Mouse (Mus musculus) embryonic facial prominence, embryonic 13.5 days (tissue): ENCODE data around the gene Supt20. TPM values are rescaled to one million over a fixed set of nuclear protein-coding genes. Genes with fewer than 3 reads are reported as not detected.

Experiments
- ATAC-seq: fragments of 200-750 bp; cut with Nextera tagmentation; 2 replicates; pipeline ENCODE4 v1.8.0; 2017; ENCODE audit warnings: low read depth; ENCODE audit not compliant: insufficient number of reproducible peaks, insufficient read depth, low FRiP score, low TSS enrichment
- H3K27ac ChIP-seq: fragments of 300-500 bp; sonication (generic); 2 replicates; pipeline ENCODE4 v1.5.1; 2015; ENCODE audit warnings: moderate library complexity, mild to moderate bottlenecking, inconsistent platforms
- H3K27me3 ChIP-seq: fragments of 300-500 bp; sonication (generic); 2 replicates; pipeline ENCODE4 v1.6.1; 2015; ENCODE audit warnings: mild to moderate bottlenecking, inconsistent platforms
- H3K36me3 ChIP-seq: fragments of 300-500 bp; sonication (generic); 2 replicates; pipeline ENCODE4 v1.6.1; 2015; ENCODE audit warnings: mild to moderate bottlenecking, inconsistent platforms
- H3K4me1 ChIP-seq: fragments of 300-500 bp; sonication (generic); 2 replicates; pipeline ENCODE4 v1.6.1; 2015; ENCODE audit warnings: inconsistent platforms
- H3K4me2 ChIP-seq: fragments of 300-500 bp; sonication (generic); 2 replicates; pipeline ENCODE4 v1.6.1; 2015; ENCODE audit warnings: moderate library complexity, mild to moderate bottlenecking, inconsistent platforms
- H3K4me3 ChIP-seq: fragments of 300-500 bp; sonication (generic); 2 replicates; pipeline ENCODE4 v1.5.1; 2015; ENCODE audit warnings: mild to moderate bottlenecking, inconsistent platforms
- H3K9ac ChIP-seq: fragments of 300-500 bp; sonication (generic); 2 replicates; pipeline ENCODE4 v1.6.1; 2015; ENCODE audit warnings: mild to moderate bottlenecking, inconsistent platforms
- H3K9me3 ChIP-seq: fragments of 300-500 bp; sonication (generic); 2 replicates; pipeline ENCODE4 v1.6.1; 2016; ENCODE audit warnings: inconsistent platforms
- WGBS: fragments of 180-500 bp; shearing (Covaris S2); methylation state at CpG from one replicate; pipeline ENCODE4 v1.1.7; 2015; ENCODE audit warnings: mixed read lengths; 5-methylcytosine and 5-hydroxymethylcytosine counted together
- polyA plus RNA-seq: library from polyadenylated mRNA; unstranded; fragments of >200 nt; fragmentation: Nextera tagmentation; extraction: Ambion mirVana; gene quantifications from 2 replicates; pipeline ENCODE4 v1.2.1, GENCODE M21; 2015

Supt20 gene
- polyA plus RNA-seq, 1 experiment from 2014 or later: 128 TPM

GRCm38 (mm10) chr3:54734411-54735246, 42.0 kb downstream of the Supt20 start:
- H3K27me3 ChIP-seq: no peaks in the 10 kb centered on the region
- peak overlapping the region; percentile 93 for H3K4me3 ChIP-seq
- H3K9me3 ChIP-seq: no peaks in the 10 kb centered on the region
- H3K4me1 ChIP-seq: peaks cover 21% of the 10 kb centered on the region
- peak overlapping the region; percentile 86 for H3K4me2 ChIP-seq
- peak overlapping the region; percentile 99 for H3K27ac ChIP-seq
- H3K9ac ChIP-seq: peak overlapping the region; percentile 96
- H3K36me3 ChIP-seq: peaks cover 50% of the 10 kb centered on the region
- peak; percentile 92 for ATAC-seq
- WGBS: under 1% methylated on average over 84 of the region's 84 CpGs

GRCm38 (mm10) chr3:54735247-54736046, 42.8 kb downstream of the Supt20 start, which contains the start of the genes Exosc8 and Alg5:
Exosc8 (minus strand) TSS chr3:54735393.
Alg5 (plus strand) TSS chr3:54735539.
- WGBS: under 1% methylated on average over 50 of the region's 65 CpGs
- peaks cover 46% of the 10 kb centered on the region for H3K36me3 ChIP-seq

GRCm38 (mm10) chr3:54736101-54736927, 43.7 kb downstream of the Supt20 start:
- Histone ChIP-seq H3K9me3 (no peaks in the 10 kb centered on the region), H3K9ac (peak overlapping the region; percentile 96), H3K4me3 (peak overlapping the region; percentile 93), H3K36me3 (peaks cover 46% of the 10 kb centered on the region), H3K4me1 (peaks cover 21% of the 10 kb centered on the region), H3K27me3 (no peaks in the 10 kb centered on the region), H3K27ac (peak overlapping the region; percentile 99), H3K4me2 (peak overlapping the region; percentile 86)
- no peak for ATAC-seq
- WGBS: 54% methylated on average over 18 of the region's 18 CpGs

More at GRCm38 (mm10) chr3:54735247-54736046, 42.8 kb downstream of the Supt20 start, which contains the start of the genes Exosc8 and Alg5:
- Histone ChIP-seq H3K9ac (peak within 1 kb of the TSS; percentile 96), H3K9me3 (no peaks in the 10 kb centered on the region), H3K4me3 (peak within 1 kb of the TSS; percentile 93), H3K27me3 (no peaks in the 10 kb centered on the region), H3K4me1 (peaks cover 21% of the 10 kb centered on the region), H3K27ac (peak within 1 kb of the TSS; percentile 99), H3K4me2 (peak within 1 kb of the TSS; percentile 86)
- peak; percentile 90 for ATAC-seq

DNA sequence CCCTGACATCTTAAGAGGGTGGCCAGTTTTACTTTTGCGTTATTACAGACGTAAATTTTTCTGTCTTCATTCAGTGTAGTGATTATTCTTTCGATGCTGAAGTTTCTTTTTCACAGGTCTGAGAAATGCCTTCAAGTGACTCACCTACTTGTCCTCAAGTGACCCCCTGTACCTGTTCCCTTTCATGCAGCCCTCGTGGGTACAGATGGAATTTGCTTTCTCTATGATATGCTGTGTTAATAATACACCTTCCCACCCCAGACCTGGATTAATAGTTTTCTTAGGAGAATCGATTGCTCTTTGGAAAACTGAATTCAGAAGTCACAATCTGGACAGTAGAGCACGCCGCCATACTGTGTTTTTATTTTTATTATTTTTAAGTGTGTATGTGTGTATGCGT, 44.7 kb downstream of the Supt20 start:
- H3K36me3 ChIP-seq: peaks cover 48% of the 10 kb centered on the region
- H3K27ac ChIP-seq: no peak overlapping the region
- no peaks in the 10 kb centered on the region for H3K9me3 ChIP-seq
- 95% methylated on average over 8 of the region's 8 CpGs for WGBS
- no peak for ATAC-seq
- H3K4me3 ChIP-seq: no peak overlapping the region
- no peak overlapping the region for H3K4me2 ChIP-seq
- no peaks in the 10 kb centered on the region for H3K27me3 ChIP-seq
- no peak overlapping the region for H3K9ac ChIP-seq
- H3K4me1 ChIP-seq: peaks cover 21% of the 10 kb centered on the region

- H3K4me3 ChIP-seq: no peak overlapping the region
- H3K36me3 ChIP-seq: peaks cover 83% of the 10 kb centered on the region
- no peak overlapping the region for H3K27ac ChIP-seq
- no peak overlapping the region for H3K9ac ChIP-seq
- H3K9me3 ChIP-seq: no peaks in the 10 kb centered on the region
- no peak for ATAC-seq
- H3K27me3 ChIP-seq: no peaks in the 10 kb centered on the region
- 96% methylated on average over 11 of the region's 11 CpGs for WGBS
- H3K4me1 ChIP-seq: no peaks in the 10 kb centered on the region
- H3K4me2 ChIP-seq: no peak overlapping the region
These were observed 49.4 kb downstream of the Supt20 start for GRCm38 (mm10) chr3:54741965-54742364.

GRCm38 (mm10) chr3:54745799-54746198, 53.2 kb downstream of the Supt20 start:
- H3K4me3 ChIP-seq: no peak overlapping the region
- 56% methylated on average over 5 of the region's 5 CpGs for WGBS
- no peak overlapping the region for H3K9ac ChIP-seq
- ATAC-seq: no peak
- H3K36me3 ChIP-seq: peaks cover 100% of the 10 kb centered on the region
- no peaks in the 10 kb centered on the region for H3K4me1 ChIP-seq
- H3K27ac ChIP-seq: no peak overlapping the region
- no peaks in the 10 kb centered on the region for H3K27me3 ChIP-seq
- no peak overlapping the region for H3K4me2 ChIP-seq
- no peaks in the 10 kb centered on the region for H3K9me3 ChIP-seq

DNA sequence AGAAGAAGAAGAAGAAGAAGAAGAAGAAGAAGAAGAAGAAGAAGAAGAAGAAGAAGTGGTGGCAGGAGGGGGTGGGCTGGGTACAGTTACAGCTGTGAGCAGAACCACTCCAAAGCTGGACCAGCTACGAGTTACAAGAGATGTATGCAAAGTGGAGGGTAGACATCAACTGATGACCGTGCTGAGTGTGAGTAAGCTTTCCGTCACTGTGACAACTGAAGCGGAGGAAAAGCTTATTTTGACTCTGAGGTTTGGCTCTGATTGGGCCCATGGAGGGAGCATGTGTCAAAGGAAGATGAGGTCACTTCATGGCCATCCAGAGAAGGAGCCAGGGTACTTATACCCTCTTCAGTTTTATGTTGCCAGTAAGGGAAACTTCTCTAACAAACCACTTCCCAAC, 60.8 kb downstream of the Supt20 start:
- Histone ChIP-seq H3K27me3 (no peaks in the 10 kb centered on the region; the same call in 1 of the 2 replicates), H3K4me1 (peaks cover 23% of the 10 kb centered on the region), H3K4me3 (no peak overlapping the region), H3K9ac (no peak overlapping the region), H3K4me2 (no peak overlapping the region), H3K9me3 (no peaks in the 10 kb centered on the region), H3K36me3 (peaks cover 32% of the 10 kb centered on the region), H3K27ac (no peak overlapping the region)
- 79% methylated on average over 4 of the region's 4 CpGs for WGBS
- no peak for ATAC-seq

DNA sequence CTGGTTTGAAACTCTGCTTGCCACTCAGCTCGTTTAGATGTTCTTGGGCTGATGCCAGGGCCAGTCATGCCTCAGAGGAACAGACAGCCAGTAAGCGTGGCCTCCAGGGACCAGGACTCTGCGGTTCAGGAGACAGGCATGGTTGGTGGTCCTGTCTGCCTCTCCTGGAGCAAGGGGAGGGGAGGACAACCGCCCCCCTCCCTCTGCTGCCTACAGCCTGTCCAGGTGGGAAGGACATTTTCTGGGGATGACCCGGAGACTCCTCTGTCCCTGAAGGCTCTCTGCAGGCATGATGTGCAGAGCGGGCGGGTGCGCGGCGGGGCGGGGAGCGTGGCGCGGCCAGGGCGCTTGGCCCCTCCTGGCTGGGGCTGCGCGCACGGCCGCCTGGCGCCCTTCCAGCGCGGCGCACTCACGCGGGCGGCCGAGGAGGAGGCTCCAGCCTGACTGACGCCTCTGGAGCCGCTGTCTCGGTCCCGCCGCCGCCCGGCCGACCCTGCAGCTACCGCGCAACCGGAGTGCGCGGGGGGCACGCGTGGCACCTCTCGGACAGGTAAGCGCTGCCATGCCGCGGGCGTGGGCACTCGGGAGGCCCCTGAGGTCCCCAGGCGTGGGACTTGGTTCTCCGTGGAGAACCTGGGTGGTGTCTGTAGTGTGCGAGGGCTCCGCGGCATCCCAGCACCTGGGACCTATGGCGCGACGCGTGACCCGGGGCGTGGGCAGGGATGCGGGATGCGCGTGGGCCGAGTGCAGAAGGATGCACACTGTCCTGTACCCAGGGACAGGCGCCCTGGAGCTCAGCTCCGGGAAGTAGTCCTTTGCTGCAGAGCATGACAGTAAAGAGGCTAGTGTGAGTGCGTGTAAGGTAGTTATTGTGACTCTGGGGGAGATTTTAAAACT, 62.8 kb downstream of the Supt20 start, which contains the start of gene Smad9:
Gene Smad9, plus strand, starts transcription at position 438 of the 897 bp plus-strand sequence.
- Histone ChIP-seq H3K36me3 (peaks cover 12% of the 10 kb centered on the region), H3K9ac (peak within 1 kb of the TSS; percentile 82), H3K4me2 (peak within 1 kb of the TSS; percentile 96), H3K27ac (peak within 1 kb of the TSS; percentile 89), H3K9me3 (no peaks in the 10 kb centered on the region), H3K27me3 (no peaks in the 10 kb centered on the region; the same call in 1 of the 2 replicates), H3K4me3 (peak within 1 kb of the TSS; percentile 72), H3K4me1 (peaks cover 30% of the 10 kb centered on the region)
- WGBS: under 1% methylated on average over 66 of the region's 66 CpGs
- peak; percentile 86 for ATAC-seq

- H3K9ac ChIP-seq: peak overlapping the region; percentile 82
- no peak for ATAC-seq
- H3K27me3 ChIP-seq: no peaks in the 10 kb centered on the region; the same call in 1 of the 2 replicates
- no peaks in the 10 kb centered on the region for H3K9me3 ChIP-seq
- H3K4me2 ChIP-seq: peak overlapping the region; percentile 96
- H3K4me3 ChIP-seq: peak overlapping the region; percentile 72
- peaks cover 5% of the 10 kb centered on the region for H3K36me3 ChIP-seq
- WGBS: 1% methylated on average over 11 of the region's 11 CpGs
- peak overlapping the region; percentile 89 for H3K27ac ChIP-seq
- peaks cover 30% of the 10 kb centered on the region for H3K4me1 ChIP-seq
These were observed 63.5 kb downstream of the Supt20 start for GRCm38 (mm10) chr3:54756058-54756457.

- Histone ChIP-seq H3K27ac (no peak overlapping the region), H3K4me2 (peak overlapping the region; percentile 96), H3K36me3 (no peaks in the 10 kb centered on the region), H3K4me3 (peak overlapping the region; percentile 72; the same call in 1 of the 2 replicates), H3K4me1 (peaks cover 30% of the 10 kb centered on the region), H3K9ac (no peak overlapping the region), H3K27me3 (no peaks in the 10 kb centered on the region; the same call in 1 of the 2 replicates), H3K9me3 (peaks cover 1% of the 10 kb centered on the region; the same call in 1 of the 2 replicates)
- ATAC-seq: no peak
- WGBS: 75% methylated on average over 8 of the region's 8 CpGs
These were observed 64.8 kb downstream of the Supt20 start for GRCm38 (mm10) chr3:54757446-54757845.
